Mouse (Mus musculus) left cerebral cortex, adult 8-10 months (tissue): ENCODE data around the gene Bdp1. TPM values are rescaled to one million over a fixed set of nuclear protein-coding genes. Genes with fewer than 3 reads are reported as not detected.

Experiments
- DNase-seq, 2 experiments: peaks; one replicate each; pipeline ENCODE4 v3.0.0; 2022; ENCODE audit warnings: low spot score in 2 of 2
- total RNA-seq, 4 experiments: library from RNA; stranded (reverse); gene quantifications; 2 replicates each; pipeline ENCODE4 v1.2.4; 2022

The Bdp1 gene
- total RNA-seq, 4 experiments from 2014 or later = 38.4 to 41.8 (median 39.3) TPM

DNA sequence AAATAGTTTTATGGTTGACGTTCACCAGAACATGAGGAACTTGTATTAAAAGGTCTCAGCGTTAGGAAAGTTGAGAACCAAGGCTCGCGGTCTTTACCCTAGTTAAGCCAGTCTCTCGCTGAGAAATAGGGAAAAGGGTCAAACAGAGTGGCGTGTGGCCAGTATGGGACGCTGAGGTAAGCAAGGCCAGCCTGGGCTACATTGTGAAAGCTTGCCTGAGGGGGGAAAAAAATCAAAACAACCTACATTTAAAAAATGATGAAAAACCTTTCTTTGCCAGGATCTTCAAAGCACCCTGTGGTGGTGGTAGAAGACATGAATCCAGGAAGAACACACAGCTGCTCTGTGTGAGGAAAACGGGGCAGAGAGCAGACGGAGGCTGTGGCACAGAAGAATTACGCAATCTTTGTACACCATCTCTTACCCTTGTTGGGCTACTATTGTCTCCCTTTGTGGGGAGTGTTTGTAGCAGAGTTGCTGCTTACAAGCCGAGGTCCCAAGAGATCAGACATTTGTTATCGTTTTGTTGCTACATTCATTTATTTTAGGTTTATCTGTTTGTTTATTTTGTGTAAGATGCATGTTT is 97.9 kb downstream of the Bdp1 start:
- no peak for DNase-seq

DNA sequence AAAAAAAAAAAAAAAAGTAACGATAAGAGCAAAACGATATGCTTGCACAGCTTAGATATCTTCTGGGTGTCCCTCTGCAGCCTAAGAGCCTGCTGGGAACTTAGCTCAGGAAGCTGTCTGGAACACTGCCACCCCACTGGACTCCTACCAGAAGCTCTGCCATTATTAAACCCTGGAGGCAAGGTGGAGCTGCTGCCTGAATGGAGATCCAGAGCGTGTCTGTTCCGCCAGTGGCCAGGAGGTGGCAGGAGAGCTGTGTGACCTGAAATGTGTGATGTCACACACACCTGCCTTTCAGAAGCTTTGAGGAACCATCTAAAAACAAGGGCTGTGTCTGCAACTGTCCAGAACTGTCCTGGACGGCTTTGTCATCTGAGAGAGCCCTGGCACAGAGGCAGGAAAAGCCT is 102.1 kb downstream of the Bdp1 start:
- DNase-seq = peak; percentile 71 to 72

DNA sequence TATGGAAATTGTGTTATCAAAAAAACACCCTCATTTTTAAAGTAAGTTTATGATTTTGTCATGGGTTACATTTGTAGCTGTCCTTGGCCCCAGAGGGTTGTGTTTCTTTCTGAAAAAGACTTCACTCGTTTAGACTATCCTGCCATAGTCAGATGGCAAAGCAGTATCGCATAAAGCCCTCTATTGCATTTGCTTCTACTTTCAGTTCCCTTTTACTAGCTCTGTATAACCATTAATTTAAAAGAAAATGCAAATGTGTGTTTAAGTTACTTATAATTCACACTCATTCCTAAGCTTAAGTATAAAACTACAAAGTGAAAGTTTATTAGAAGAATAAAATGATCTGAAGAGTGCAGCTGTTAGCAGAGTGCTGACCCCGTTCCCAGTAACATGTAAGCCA is 104.8 kb downstream of the Bdp1 start:
- no peak for DNase-seq

GRCm38 (mm10) chr13:99998099-99998498 is 105.8 kb downstream of the Bdp1 start:
- DNase-seq = no peak

DNA sequence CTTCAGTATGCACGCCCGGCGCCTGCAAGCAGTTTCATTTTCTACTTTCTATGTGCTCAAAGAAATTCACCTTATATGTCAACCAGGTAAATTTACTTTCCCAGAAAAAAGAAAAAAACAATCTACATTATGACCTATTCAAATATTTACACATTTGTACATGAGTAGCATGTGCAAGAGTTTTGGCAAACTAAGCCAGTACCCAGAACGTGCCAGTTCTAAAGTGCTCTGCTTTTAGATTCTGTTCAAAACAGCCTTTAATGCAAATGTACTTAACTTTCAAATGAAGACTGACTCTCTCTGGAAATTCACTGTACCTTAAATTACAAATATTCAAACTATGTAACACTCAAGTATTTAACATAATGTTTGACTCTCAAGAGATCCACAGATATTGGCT is 114.3 kb downstream of the Bdp1 start:
- DNase-seq = no peak

DNA sequence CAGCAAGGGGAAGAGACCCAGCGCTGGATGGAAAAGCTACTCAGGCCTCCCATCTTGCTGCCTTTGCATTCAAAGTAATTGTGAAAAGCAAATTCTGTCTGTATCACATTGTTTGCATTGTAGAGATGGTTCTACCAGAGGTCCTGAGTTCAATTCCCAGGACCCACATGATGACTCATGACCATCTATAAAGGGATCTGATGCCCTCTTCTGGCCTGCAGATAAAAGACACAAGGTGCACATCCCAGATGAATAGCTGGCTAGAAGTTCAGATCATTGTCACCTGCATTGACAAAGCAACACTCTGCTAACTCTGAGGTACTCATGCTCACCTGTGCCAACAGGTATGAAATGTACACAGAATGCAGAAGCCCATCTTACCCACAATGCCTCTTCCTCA is 120.5 kb downstream of the Bdp1 start:
- no peak for DNase-seq

- DNase-seq = no peak
Measured at GRCm38 (mm10) chr13:99979406-99979805, 124.5 kb downstream of the Bdp1 start.

- DNase-seq = no peak
Measured at GRCm38 (mm10) chr13:99970089-99970488, 133.8 kb downstream of the Bdp1 start.

Other genes starting within 250 kb of the Bdp1 start
- gene Cartpt, start 203.0 kb downstream of the Bdp1 start, total RNA-seq = 10 to 100 TPM; 22.8 to 26.8 (median 25.4) TPM
- 10 to 100 TPM; 26.6 to 30.7 (median 29.1) TPM for gene Mccc2, start 88.4 kb downstream of the Bdp1 start, total RNA-seq
- 10 to 100 TPM in 2 of 4 experiments, 1 to 10 TPM in 2; 8.7 to 16.7 (median 13.0) TPM for gene Serf1, start 3.9 kb upstream of the Bdp1 start, total RNA-seq
- gene Smn1, start 20.8 kb upstream of the Bdp1 start, total RNA-seq = 10 to 100 TPM; 33.8 to 44.4 (median 38.6) TPM
- 1 to 10 TPM in 2 of 4 experiments, under 1 TPM in 2; 0.53 to 2.4 (median 1.1) TPM for gene Naip2, start 98.0 kb upstream of the Bdp1 start, total RNA-seq
- gene Naip5, start 142.3 kb upstream of the Bdp1 start, total RNA-seq = 1 to 10 TPM in 2 of 4 experiments, under 1 TPM in 2; 0.23 to 1.5 (median 0.70) TPM
- gene Naip6, start 213.6 kb upstream of the Bdp1 start, total RNA-seq = under 1 TPM; 0.26 to 0.95 (median 0.55) TPM